Mouse (Mus musculus): ENCODE results near the gene Cul5.

The Cul5 gene

GRCm38 (mm10) chr9:53604954-53605353 lies 64.9 kb downstream of the Cul5 start:
- no peak for DNase-seq

GRCm38 (mm10) chr9:53603849-53604248 lies 66.0 kb downstream of the Cul5 start:
- no peak for DNase-seq

GRCm38 (mm10) chr9:53603384-53603783 lies 66.4 kb downstream of the Cul5 start:
- DNase-seq, result peak; percentile 1

- no peak for DNase-seq
Measured at GRCm38 (mm10) chr9:53601541-53601940, 68.3 kb downstream of the Cul5 start.

- peak; percentile 67 for DNase-seq
Measured at GRCm38 (mm10) chr9:53598631-53599030, 71.2 kb downstream of the Cul5 start.

- DNase-seq, result no peak
Measured at GRCm38 (mm10) chr9:53596971-53597600, 72.7 kb downstream of the Cul5 start.

GRCm38 (mm10) chr9:53594764-53595163 lies 75.0 kb downstream of the Cul5 start:
- peak; percentile 62 for DNase-seq

- DNase-seq, result no peak
Measured at GRCm38 (mm10) chr9:53581870-53582269, 87.9 kb downstream of the Cul5 start.

GRCm38 (mm10) chr9:53575721-53576120 lies 94.1 kb downstream of the Cul5 start:
- no peak for DNase-seq

GRCm38 (mm10) chr9:53572516-53573307 lies 97.1 kb downstream of the Cul5 start:
- DNase-seq, result no peak

GRCm38 (mm10) chr9:53570662-53571061 lies 99.2 kb downstream of the Cul5 start:
- DNase-seq, result no peak

All from kidney, adult 11 months (tissue).